Mouse (Mus musculus) liver, embryonic 13.5 days (tissue): ENCODE data around the gene Eipr1. TPM values are rescaled to one million over a fixed set of nuclear protein-coding genes. Genes with fewer than 3 reads are reported as not detected.

Experiments used
- ATAC-seq: fragments of 200-750 bp; cut with Nextera tagmentation; 2 replicates; pipeline ENCODE4 v1.8.0; 2017; ENCODE audit warnings: low read depth, mild to moderate bottlenecking, moderate number of reproducible peaks, moderate library complexity
- DNase-seq: peaks from one replicate; pipeline ENCODE4 v3.0.0; 2022
- H3K27ac ChIP-seq: fragments of 300-500 bp; sonication (generic); 2 replicates; pipeline ENCODE4 v1.5.1; 2015; ENCODE audit warnings: moderate library complexity, mild to moderate bottlenecking, inconsistent platforms
- H3K27me3 ChIP-seq: fragments of 300-500 bp; sonication (generic); 2 replicates; pipeline ENCODE4 v1.6.1; 2015; ENCODE audit warnings: mild to moderate bottlenecking, inconsistent platforms
- H3K36me3 ChIP-seq: fragments of 300-500 bp; sonication (generic); 2 replicates; pipeline ENCODE4 v1.6.1; 2015; ENCODE audit warnings: mild to moderate bottlenecking, inconsistent platforms
- H3K4me1 ChIP-seq: fragments of 300-500 bp; sonication (generic); replicated peaks from 2 replicates; pipeline ENCODE4 v1.6.1; 2015; ENCODE audit warnings: inconsistent platforms
- H3K4me2 ChIP-seq: fragments of 300-500 bp; sonication (generic); 2 replicates; pipeline ENCODE4 v1.6.1; 2015; ENCODE audit warnings: inconsistent platforms, mild to moderate bottlenecking, moderate library complexity
- H3K4me3 ChIP-seq: fragments of 300-500 bp; sonication (generic); replicated peaks from 2 replicates; pipeline ENCODE4 v1.5.1; 2015; ENCODE audit warnings: mild to moderate bottlenecking, inconsistent platforms
- H3K9ac ChIP-seq: fragments of 300-500 bp; sonication (generic); 2 replicates; pipeline ENCODE4 v1.6.1; 2015; ENCODE audit warnings: mild to moderate bottlenecking, inconsistent platforms
- H3K9me3 ChIP-seq: fragments of 300-500 bp; sonication (generic); replicated peaks from 2 replicates; pipeline ENCODE4 v1.6.1; 2016; ENCODE audit warnings: inconsistent platforms
- WGBS: fragments of 180-500 bp; shearing (Covaris S2); methylation state at CpG from one replicate; pipeline ENCODE4 v1.1.7; 2015; ENCODE audit not compliant: insufficient replicate concordance; 5-methylcytosine and 5-hydroxymethylcytosine counted together
- polyA plus RNA-seq: library from polyadenylated mRNA; unstranded; fragments of >200 nt; fragmentation: Nextera tagmentation; extraction: Ambion mirVana; gene quantifications from 2 replicates; pipeline ENCODE4 v1.2.1, GENCODE M21; 2015

Eipr1 gene
- polyA plus RNA-seq, 1 experiment from 2014 or later = 32.8 TPM

DNA sequence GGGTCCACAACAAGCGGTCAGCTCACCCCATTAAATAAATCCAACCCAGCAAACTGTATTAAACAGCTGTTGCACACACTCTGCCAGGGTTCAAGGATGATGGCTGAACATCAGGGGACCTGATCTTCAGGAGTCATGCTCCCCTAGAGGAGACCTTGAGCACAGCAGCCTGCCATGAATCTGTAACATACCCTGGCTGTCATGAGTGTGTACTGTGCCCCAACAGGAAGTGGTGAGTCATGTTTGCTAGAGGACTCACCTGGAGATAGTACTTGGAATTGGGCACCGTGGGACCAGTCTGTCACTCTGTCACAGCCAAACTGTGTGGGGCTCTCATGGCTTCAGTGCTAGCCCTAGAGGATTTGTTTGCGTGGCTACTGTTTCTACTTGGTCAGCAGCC lies 77.9 kb downstream of the Eipr1 start:
- Histone ChIP-seq H3K27me3 (no peaks in the 10 kb centered on the region), H3K27ac (no peak overlapping the region), H3K9me3 (no peaks in the 10 kb centered on the region), H3K4me2 (no peak overlapping the region), H3K36me3 (peaks cover 8% of the 10 kb centered on the region; the same call in 1 of the 2 replicates), H3K4me3 (no peak overlapping the region), H3K4me1 (peaks cover 3% of the 10 kb centered on the region; the same call in 1 of the 2 replicates), H3K9ac (no peak overlapping the region)
- 63% methylated on average over 3 of the region's 3 CpGs for WGBS
- ATAC-seq (peak; percentile 53), DNase-seq (no peak)

DNA sequence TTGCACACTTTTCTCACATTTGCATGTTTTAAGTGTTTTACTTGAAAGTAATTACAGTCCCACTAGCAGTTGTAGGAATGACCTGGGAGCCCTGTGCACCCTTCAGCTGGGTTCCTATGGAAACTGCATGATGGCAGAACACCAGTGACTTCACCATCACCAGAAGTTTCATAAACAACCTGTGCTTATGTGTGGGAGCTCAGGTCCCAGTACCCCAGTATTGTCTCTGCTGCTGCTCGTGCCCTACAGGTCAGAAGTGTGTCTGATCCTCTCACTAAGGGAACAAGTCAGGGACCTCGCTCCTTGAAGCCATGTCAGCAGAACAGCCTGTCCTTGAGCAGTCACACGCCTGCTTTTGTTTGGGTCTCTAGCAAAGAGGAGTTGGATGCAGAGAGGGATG lies 78.9 kb downstream of the Eipr1 start:
- WGBS = 69% methylated on average over 3 of the region's 3 CpGs
- no peak overlapping the region for H3K9ac ChIP-seq
- no peak overlapping the region for H3K27ac ChIP-seq
- peaks cover 3% of the 10 kb centered on the region; the same call in 1 of the 2 replicates for H3K4me1 ChIP-seq
- DNase-seq = no peak
- no peaks in the 10 kb centered on the region for H3K9me3 ChIP-seq
- H3K4me2 ChIP-seq = no peak overlapping the region
- no peak overlapping the region for H3K4me3 ChIP-seq
- no peak for ATAC-seq
- peaks cover 8% of the 10 kb centered on the region; the same call in 1 of the 2 replicates for H3K36me3 ChIP-seq
- H3K27me3 ChIP-seq = no peaks in the 10 kb centered on the region

DNA sequence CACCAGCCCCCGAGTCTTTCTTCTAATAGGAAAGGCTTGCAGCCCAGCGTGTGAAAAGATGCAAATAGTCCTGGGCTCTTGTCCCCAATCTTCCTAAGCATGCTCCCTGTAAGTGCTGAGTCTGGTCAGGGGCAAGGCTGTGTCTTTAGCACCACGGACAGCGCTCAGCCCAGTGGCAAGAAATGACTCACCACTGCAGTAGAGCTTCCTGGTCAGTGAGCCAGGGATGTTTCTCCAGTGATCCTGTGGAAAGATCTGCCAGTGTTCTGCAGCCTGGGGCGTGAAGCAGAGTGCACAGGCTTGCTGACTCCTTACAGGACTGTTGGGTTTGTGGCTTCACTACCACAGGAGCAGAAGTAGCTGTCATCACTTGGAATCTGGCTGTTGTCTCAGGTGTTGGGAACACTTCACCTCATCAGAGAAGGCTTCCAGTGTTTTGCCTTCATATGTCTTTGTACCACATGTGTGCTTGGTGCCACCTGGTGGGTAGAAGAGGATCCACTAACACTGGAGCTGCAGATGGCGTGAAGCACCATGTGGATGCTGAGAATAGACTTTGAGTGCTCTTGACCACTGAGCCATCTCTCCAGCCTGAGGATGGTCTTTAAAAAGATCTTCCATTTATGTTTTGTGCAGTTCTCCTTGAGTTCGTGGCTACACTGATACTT lies 79.6 kb downstream of the Eipr1 start:
- Histone ChIP-seq H3K36me3 (peaks cover 8% of the 10 kb centered on the region; the same call in 1 of the 2 replicates), H3K27ac (no peak overlapping the region), H3K9ac (no peak overlapping the region), H3K4me3 (no peak overlapping the region), H3K9me3 (no peaks in the 10 kb centered on the region), H3K4me2 (no peak overlapping the region), H3K4me1 (peaks cover 3% of the 10 kb centered on the region; the same call in 1 of the 2 replicates), H3K27me3 (no peaks in the 10 kb centered on the region)
- WGBS = 46% methylated on average over 7 of the region's 7 CpGs
- DNase-seq (no peak), ATAC-seq (no peak)

DNA sequence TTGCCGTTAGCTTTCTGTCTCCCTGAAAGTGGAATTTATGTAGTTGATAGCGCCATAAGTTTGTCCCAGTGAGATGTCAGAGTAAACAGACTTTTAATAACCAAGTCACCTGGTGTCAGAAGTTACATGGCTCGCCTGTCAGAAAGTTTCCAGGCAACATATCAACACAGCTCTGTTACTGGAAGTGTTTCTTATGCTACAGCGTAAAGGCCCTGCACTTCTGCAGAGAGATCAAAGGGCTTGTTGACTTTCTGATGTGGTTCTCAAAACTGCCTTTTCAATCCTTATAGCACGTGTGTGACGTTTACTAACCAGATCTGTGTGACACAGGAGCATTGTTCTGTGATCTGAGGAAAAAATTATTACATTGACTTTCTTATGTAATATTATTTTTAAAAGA lies 82.7 kb downstream of the Eipr1 start:
- Histone ChIP-seq H3K9ac (no peak overlapping the region), H3K4me2 (no peak overlapping the region), H3K36me3 (peaks cover 4% of the 10 kb centered on the region; the same call in 1 of the 2 replicates), H3K27ac (no peak overlapping the region), H3K27me3 (no peaks in the 10 kb centered on the region), H3K9me3 (no peaks in the 10 kb centered on the region), H3K4me1 (peaks cover 10% of the 10 kb centered on the region; the same call in 1 of the 2 replicates), H3K4me3 (no peak overlapping the region)
- no peak for ATAC-seq
- 64% methylated on average over 6 of the region's 6 CpGs for WGBS
- no peak for DNase-seq

DNA sequence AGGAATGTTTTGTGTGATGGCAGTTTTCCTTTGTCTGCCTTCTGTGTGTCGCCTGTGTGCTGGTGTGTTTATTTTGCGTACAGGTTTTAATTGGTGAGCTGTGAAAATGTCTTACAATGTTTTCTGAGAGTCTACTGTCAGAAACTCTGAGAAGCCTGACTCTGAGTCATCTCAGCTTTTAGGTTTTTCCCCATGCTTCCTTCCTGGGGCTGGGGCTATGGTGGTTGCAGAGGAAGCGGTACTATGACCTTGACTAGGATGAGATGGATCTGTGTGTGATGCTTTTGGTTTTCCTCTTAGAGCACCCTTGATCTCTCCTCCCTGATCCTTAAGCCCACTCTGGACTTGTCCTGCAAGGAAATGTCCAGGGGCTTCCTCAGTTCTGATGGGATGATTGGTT lies 84.1 kb downstream of the Eipr1 start:
- DNase-seq (no peak), ATAC-seq (no peak)
- H3K36me3 ChIP-seq = no peaks in the 10 kb centered on the region
- no peaks in the 10 kb centered on the region for H3K27me3 ChIP-seq
- no peak overlapping the region for H3K4me3 ChIP-seq
- H3K9ac ChIP-seq = no peak overlapping the region
- H3K9me3 ChIP-seq = no peaks in the 10 kb centered on the region
- WGBS = 77% methylated on average over 3 of the region's 3 CpGs
- H3K4me1 ChIP-seq = peaks cover 7% of the 10 kb centered on the region; the same call in 1 of the 2 replicates
- no peak overlapping the region for H3K4me2 ChIP-seq
- no peak overlapping the region for H3K27ac ChIP-seq

DNA sequence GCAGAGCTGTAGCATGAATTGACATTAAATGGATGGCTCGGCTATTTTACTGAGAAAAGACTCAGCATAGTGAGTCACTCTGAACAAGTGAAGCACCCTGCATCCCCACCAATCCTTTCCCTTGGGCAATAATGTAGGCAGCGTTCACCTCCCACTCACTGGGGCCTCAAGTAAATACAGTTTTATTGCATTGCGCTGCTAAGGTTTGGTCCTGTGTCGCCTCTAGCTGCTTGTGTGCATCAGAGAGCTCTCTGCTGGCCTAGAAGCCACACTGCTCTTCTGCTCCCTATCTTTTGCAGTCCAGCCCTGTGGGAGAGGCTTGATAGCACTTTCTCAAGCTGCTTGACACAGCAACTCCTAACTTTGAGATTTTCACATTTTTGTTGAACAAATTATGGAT lies 86.7 kb downstream of the Eipr1 start:
- Histone ChIP-seq H3K36me3 (no peaks in the 10 kb centered on the region), H3K27me3 (no peaks in the 10 kb centered on the region), H3K4me3 (no peak overlapping the region), H3K27ac (no peak overlapping the region), H3K4me1 (peaks cover 7% of the 10 kb centered on the region; the same call in 1 of the 2 replicates), H3K9ac (no peak overlapping the region), H3K4me2 (no peak overlapping the region), H3K9me3 (no peaks in the 10 kb centered on the region)
- 70% methylated on average over 4 of the region's 4 CpGs for WGBS
- ATAC-seq = no peak
- DNase-seq = no peak

DNA sequence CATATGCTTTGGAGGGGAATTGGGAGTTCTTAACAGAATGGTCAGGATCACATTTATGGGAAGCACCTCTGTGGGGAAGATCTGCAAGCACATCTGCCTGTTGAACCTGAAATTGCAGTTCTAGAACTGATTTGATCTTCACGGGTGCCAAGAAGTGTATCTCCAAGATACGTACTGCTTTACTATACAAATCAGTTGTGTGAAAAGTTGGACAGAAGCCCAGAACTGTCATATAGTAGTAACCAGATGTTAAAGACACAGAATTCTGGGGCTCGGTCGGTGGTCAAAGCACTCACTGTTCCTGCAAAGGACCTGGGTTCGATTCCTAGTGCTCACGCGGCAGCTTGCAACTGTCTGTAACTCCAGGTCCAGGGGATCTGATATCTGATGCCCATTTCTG lies 87.4 kb downstream of the Eipr1 start:
- Histone ChIP-seq H3K9me3 (no peaks in the 10 kb centered on the region), H3K27ac (no peak overlapping the region), H3K4me3 (no peak overlapping the region), H3K9ac (no peak overlapping the region), H3K27me3 (no peaks in the 10 kb centered on the region), H3K36me3 (no peaks in the 10 kb centered on the region), H3K4me1 (peaks cover 7% of the 10 kb centered on the region; the same call in 1 of the 2 replicates), H3K4me2 (no peak overlapping the region)
- no peak for DNase-seq
- ATAC-seq = no peak
- WGBS = 80% methylated on average over 7 of the region's 7 CpGs

DNA sequence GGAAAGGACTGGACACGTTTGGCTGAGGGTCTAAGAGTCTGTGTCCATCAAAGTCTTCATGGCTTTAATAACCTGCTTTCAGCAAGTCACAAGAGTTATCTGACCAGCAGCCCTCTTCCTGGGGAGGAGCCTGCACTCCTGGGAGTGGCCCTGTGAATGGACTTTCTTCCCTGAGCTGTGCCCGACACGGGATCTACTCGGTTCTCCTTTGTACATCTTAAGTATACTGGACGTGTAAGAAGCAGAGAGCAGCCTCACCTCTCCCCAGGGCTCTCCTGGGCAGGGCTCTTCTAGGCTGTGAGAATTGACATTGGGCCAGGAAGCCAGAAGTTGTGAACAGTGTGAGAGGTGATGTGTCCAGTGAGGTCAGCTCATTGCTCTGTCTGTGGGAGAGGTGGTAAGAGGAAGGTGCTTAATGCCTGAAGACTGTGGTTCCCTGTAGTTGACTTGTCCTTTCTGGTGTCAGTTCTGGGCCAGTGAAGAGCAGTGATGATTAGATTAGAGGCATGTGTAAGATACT lies 89.6 kb downstream of the Eipr1 start:
- no peaks in the 10 kb centered on the region for H3K27me3 ChIP-seq
- H3K9me3 ChIP-seq = no peaks in the 10 kb centered on the region
- H3K36me3 ChIP-seq = no peaks in the 10 kb centered on the region
- no peak overlapping the region for H3K4me2 ChIP-seq
- H3K4me3 ChIP-seq = no peak overlapping the region
- peaks cover 7% of the 10 kb centered on the region; the same call in 1 of the 2 replicates for H3K4me1 ChIP-seq
- DNase-seq (no peak), ATAC-seq (no peak)
- no peak overlapping the region for H3K27ac ChIP-seq
- H3K9ac ChIP-seq = no peak overlapping the region
- WGBS = 69% methylated on average over 5 of the region's 5 CpGs

DNA sequence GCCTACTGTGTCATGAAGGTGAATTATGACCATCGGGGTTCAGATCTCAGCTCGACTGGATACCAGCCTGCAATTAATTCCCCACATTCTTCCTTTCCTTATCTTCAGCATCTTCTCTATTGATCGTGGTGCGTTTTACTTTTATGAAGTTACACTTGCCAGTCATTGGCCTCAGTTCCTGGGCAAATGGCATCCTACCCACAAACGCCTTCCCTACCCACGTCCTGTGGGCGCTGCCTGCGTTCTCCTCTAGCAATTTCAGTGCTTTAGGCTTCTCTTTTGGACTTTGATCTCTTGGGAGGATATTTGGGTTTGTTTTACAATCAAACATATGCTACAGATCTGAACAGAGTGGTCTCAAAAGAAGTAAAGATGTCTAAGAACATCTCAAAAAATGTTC lies 94.2 kb downstream of the Eipr1 start:
- ATAC-seq = no peak
- H3K27ac ChIP-seq = no peak overlapping the region
- H3K4me1 ChIP-seq = no peaks in the 10 kb centered on the region
- H3K27me3 ChIP-seq = no peaks in the 10 kb centered on the region
- no peaks in the 10 kb centered on the region for H3K9me3 ChIP-seq
- H3K4me3 ChIP-seq = no peak overlapping the region
- H3K36me3 ChIP-seq = no peaks in the 10 kb centered on the region
- no peak for DNase-seq
- WGBS = 67% methylated on average over 8 of the region's 8 CpGs
- no peak overlapping the region for H3K9ac ChIP-seq
- no peak overlapping the region for H3K4me2 ChIP-seq

DNA sequence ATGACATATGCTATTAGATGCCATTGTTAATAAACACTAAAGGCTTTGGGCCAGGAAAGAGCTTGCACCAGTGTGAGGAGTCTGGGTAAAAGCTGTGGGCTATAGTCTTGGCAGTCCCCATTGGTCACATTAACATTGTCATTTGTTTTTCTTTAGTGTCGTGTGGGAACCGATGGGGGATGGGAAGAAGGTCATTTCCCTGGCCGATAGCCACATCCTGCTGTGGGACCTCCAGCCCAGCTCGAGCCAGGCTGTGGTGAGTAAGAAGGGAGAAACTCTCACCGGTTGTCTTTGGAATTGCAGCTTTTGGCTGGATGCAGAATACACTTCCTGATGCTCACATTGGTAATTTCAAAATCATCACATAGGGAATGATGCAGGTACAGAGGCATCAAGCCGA lies 95.8 kb downstream of the Eipr1 start:
- WGBS = 49% methylated on average over 6 of the region's 6 CpGs
- Histone ChIP-seq H3K9ac (no peak overlapping the region), H3K9me3 (no peaks in the 10 kb centered on the region), H3K27ac (no peak overlapping the region), H3K36me3 (no peaks in the 10 kb centered on the region), H3K27me3 (no peaks in the 10 kb centered on the region), H3K4me3 (no peak overlapping the region), H3K4me2 (no peak overlapping the region), H3K4me1 (no peaks in the 10 kb centered on the region)
- ATAC-seq (no peak), DNase-seq (no peak)

DNA sequence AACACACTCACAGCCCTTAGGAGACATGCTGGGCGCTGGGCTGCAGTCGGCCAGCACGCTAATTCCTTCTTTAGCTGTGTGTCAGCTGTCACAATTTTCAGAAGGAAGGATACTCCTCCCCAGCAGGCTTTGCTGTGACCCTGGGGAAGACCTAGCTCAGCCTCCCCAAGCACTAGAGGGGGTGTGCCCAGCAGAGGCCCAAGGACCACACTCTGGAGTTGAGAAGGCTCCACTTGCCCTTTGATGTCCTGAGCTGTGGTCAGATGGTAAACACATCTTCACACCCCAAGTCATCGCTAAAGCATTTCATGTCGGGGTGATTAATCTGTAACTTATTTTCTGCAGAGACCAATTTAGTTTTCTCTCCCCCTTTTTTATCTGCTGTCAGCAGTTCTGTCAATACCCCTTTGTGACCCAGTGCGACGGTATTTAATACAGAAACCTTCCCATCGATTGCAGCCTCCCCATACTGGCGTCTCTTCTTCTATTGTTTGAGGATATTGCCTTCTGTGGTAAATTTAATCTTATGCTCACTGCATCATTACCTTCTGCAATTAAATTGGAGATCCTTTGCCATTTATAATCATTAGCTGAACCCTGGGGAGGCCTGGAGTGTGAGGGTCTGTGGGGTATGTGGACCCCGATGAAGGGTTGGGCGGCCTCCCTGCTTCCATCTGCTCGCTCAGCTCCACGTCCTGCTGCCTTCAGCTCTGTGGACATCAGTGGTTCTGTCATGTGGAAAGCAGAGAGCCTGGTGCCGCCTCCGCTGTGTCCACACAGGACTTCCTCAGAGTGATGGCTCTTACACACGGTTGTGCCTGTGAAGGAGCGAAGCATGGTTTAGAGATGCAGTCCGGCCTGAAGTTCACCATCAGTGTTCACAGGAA lies 97.4 kb downstream of the Eipr1 start:
- Histone ChIP-seq H3K27ac (no peak overlapping the region), H3K36me3 (no peaks in the 10 kb centered on the region), H3K9me3 (no peaks in the 10 kb centered on the region), H3K27me3 (no peaks in the 10 kb centered on the region), H3K4me2 (no peak overlapping the region), H3K4me3 (no peak overlapping the region), H3K9ac (no peak overlapping the region), H3K4me1 (no peaks in the 10 kb centered on the region)
- no peak for DNase-seq
- no peak for ATAC-seq
- WGBS = 85% methylated on average over 18 of the region's 18 CpGs
